13 mouse cellular contexts compared by ENCODE assay signal in genomic region chr19:47451476-47452113, GRCm38 (mm10). TPM values are rescaled to one million over a fixed set of nuclear protein-coding genes. Genes with fewer than 3 reads are reported as not detected.
DNase-seq lines count a peak whose midpoint lies in the region; ATAC-seq and TF ChIP-seq lines count a peak whose summit lies in the region.
"Had no signal": no experiment of that assay in that cellular context is flagged by ENCODE, and none has a peak within 500 bp of the region (broad histone marks: within the 10 kb centered on the region; RNA-seq: fewer than 3 reads in every experiment).

No protein-coding gene starts in this region.

- H3K9me3 ChIP-seq in lung, embryonic 16.5 days (ENCODE audit: control insufficient read depth, low read length), result no peaks in the 10 kb centered on the region
- no peaks in the 10 kb centered on the region for H3K9me3 ChIP-seq in midbrain, embryonic 13.5 days
- H3K9me3 ChIP-seq: embryonic facial prominence, embryonic 13.5 days; neural tube, embryonic 12.5 days had no signal

- 43% methylated on average over 10 of the region's 10 CpGs for WGBS in kidney, adult 2 months
- 62% methylated on average over 10 of the region's 10 CpGs for WGBS in lung, embryonic 16.5 days
- 72% methylated on average over 10 of the region's 10 CpGs for WGBS in midbrain, embryonic 13.5 days

- no peaks in the 10 kb centered on the region for H3K36me3 ChIP-seq in kidney, adult 2 months (ENCODE audit: control insufficient read depth, insufficient read depth, low read length)
- H3K36me3 ChIP-seq in lung, embryonic 16.5 days (ENCODE audit: control insufficient read depth, insufficient read depth, low read length), result no peaks in the 10 kb centered on the region
- no peaks in the 10 kb centered on the region for H3K36me3 ChIP-seq in midbrain, embryonic 13.5 days
- H3K36me3 ChIP-seq: embryonic facial prominence, embryonic 13.5 days; neural tube, embryonic 12.5 days had no signal

- peak; percentile 31 for ATAC-seq in CD4-positive, CD25-positive, alpha-beta regulatory T cell, adult 4 months
- peak; percentile 44 for ATAC-seq in lung, embryonic 16.5 days (ENCODE audit: low read depth)
- ATAC-seq in midbrain, embryonic 13.5 days, result no peak
- ATAC-seq: forebrain, embryonic 14.5 days had no signal

- peak overlapping the region; percentile 84 for H3K27ac ChIP-seq in kidney, adult 2 months (ENCODE audit: insufficient read depth, low read depth, low read length)
- peak overlapping the region; percentile 85 for H3K27ac ChIP-seq in brown adipose tissue, adult 24 weeks (replicated peaks; ENCODE audit: low read depth, low read length)
- H3K27ac ChIP-seq in lung, embryonic 16.5 days (ENCODE audit: low read length), result peak overlapping the region; percentile 45; the same call in 1 of the 2 replicates
- no peak overlapping the region for H3K27ac ChIP-seq in midbrain, embryonic 13.5 days
- H3K27ac ChIP-seq: embryonic facial prominence, embryonic 13.5 days; neural tube, embryonic 12.5 days had no signal

- H3K9ac ChIP-seq in lung, embryonic 16.5 days (ENCODE audit: low read length), result no peak overlapping the region
- no peak overlapping the region for H3K9ac ChIP-seq in midbrain, embryonic 13.5 days (replicated peaks)
- H3K9ac ChIP-seq: embryonic facial prominence, embryonic 13.5 days; neural tube, embryonic 12.5 days had no signal

- H3K4me3 ChIP-seq in kidney, adult 2 months (ENCODE audit: insufficient read depth, low read depth, low read length), result no peak overlapping the region
- H3K4me3 ChIP-seq in brown adipose tissue, adult 24 weeks (ENCODE audit: insufficient read depth, low read depth, low read length), result no peak overlapping the region
- H3K4me3 ChIP-seq in lung, embryonic 16.5 days (ENCODE audit: low read length), result no peak overlapping the region
- H3K4me3 ChIP-seq in midbrain, embryonic 13.5 days (replicated peaks), result no peak overlapping the region
- H3K4me3 ChIP-seq: embryonic facial prominence, embryonic 13.5 days; neural tube, embryonic 12.5 days had no signal

- TF ChIP-seq POLR2A in kidney, adult 2 months (IDR thresholded peaks at IDR 0.05; ENCODE audit: low read depth, low read length), result no peak

- no peaks in the 10 kb centered on the region for H3K27me3 ChIP-seq in kidney, adult 2 months (replicated peaks; ENCODE audit: control insufficient read depth, insufficient read depth, low read length)
- H3K27me3 ChIP-seq in lung, embryonic 16.5 days (ENCODE audit: control insufficient read depth, insufficient read depth, low read depth, low read length), result no peaks in the 10 kb centered on the region
- H3K27me3 ChIP-seq in midbrain, embryonic 13.5 days, result peaks cover 6% of the 10 kb centered on the region; the same call in 1 of the 2 replicates
- H3K27me3 ChIP-seq: embryonic facial prominence, embryonic 13.5 days; neural tube, embryonic 12.5 days had no signal

- H3K4me2 ChIP-seq in lung, embryonic 16.5 days (ENCODE audit: low read depth, low read length), result no peak overlapping the region
- H3K4me2 ChIP-seq in midbrain, embryonic 13.5 days (replicated peaks), result no peak overlapping the region
- H3K4me2 ChIP-seq: embryonic facial prominence, embryonic 13.5 days; neural tube, embryonic 12.5 days had no signal

- H3K4me1 ChIP-seq in kidney, adult 2 months (ENCODE audit: control insufficient read depth, insufficient read depth, low read length), result peaks cover 28% of the 10 kb centered on the region
- H3K4me1 ChIP-seq in brown adipose tissue, adult 24 weeks (ENCODE audit: control insufficient read depth, insufficient read depth, insufficient read length, low read length), result peaks cover 76% of the 10 kb centered on the region
- peaks cover 66% of the 10 kb centered on the region for H3K4me1 ChIP-seq in lung, embryonic 16.5 days (replicated peaks; ENCODE audit: control insufficient read depth, insufficient read depth, low read length)
- H3K4me1 ChIP-seq in midbrain, embryonic 13.5 days (replicated peaks), result peaks cover 47% of the 10 kb centered on the region

- peak; percentile 60 for DNase-seq in kidney, adult 2 months
- no peak for DNase-seq in kidney, adult 11 months
- DNase-seq in frontal cortex, adult 2 months (ENCODE audit: extremely low spot score in 1 of 2, low spot score in 1 of 2), result no peak
- DNase-seq in right cerebral cortex, postnatal 36 days (ENCODE audit: low spot score in 2 of 2), result no peak
- DNase-seq: adrenal gland, postnatal 10 days; cerebellum, adult 9-11 months had no signal

- TF ChIP-seq CTCF in kidney, adult 2 months (conservative IDR thresholded peaks at IDR 0.05; ENCODE audit: insufficient read depth, insufficient read length, low read depth, low read length), result no peak

RNA-seq across cellular contexts. Expression of gene Sh3pxd2a, which starts 12.6 kb away (rescaled TPM):
- polyA plus RNA-seq in kidney, adult 2 months (2012; rRNA removed), result 14.9 and 15.5 TPM in 2 replicates
- polyA plus RNA-seq in CD4-positive, CD25-positive, alpha-beta regulatory T cell, adult 4 months (2017; shearing (Covaris generic)), result 1 to 10 TPM in 1 of 2 experiments, under 1 TPM in 1; 0.60 to 1.9 TPM
- polyA plus RNA-seq in brown adipose tissue, adult 24 weeks (2012; ENCODE audit: insufficient read depth, insufficient read length, missing spikeins), result 86.1 and 119 TPM in 2 replicates
- 6.1 and 6.6 TPM in 2 replicates for polyA plus RNA-seq in lung, embryonic 16.5 days (2015; fragmentation: Nextera tagmentation; extraction: Ambion mirVana)
- 13.2 and 15.0 TPM in 2 replicates for polyA plus RNA-seq in frontal cortex, adult 2 months (2012; rRNA removed)
- 2.0 and 2.2 TPM in 2 replicates for polyA plus RNA-seq in midbrain, embryonic 13.5 days (2015; fragmentation: Nextera tagmentation; extraction: Ambion mirVana)
